Mouse (Mus musculus) embryo, embryonic 11.5 days (tissue): Measurements from ENCODE around the gene Actr2.
A peak's percentile ranks its signal among the peaks of the same experiment; 100 is the strongest.
"Not testable (repeated sequence)": the region's sequence is repeated elsewhere in the genome, so short reads cannot be mapped to it uniquely, and the experiment has no call there.

Experiments
- DNase-seq: peaks from one replicate; pipeline ENCODE4 v3.0.0-alpha.2; 2012; ENCODE audit warnings: low read depth, low spot score

The Actr2 gene

GRCm38 (mm10) chr11:20116030-20116551, 3.4 kb upstream of the Actr2 start:
- no peak for DNase-seq

DNA sequence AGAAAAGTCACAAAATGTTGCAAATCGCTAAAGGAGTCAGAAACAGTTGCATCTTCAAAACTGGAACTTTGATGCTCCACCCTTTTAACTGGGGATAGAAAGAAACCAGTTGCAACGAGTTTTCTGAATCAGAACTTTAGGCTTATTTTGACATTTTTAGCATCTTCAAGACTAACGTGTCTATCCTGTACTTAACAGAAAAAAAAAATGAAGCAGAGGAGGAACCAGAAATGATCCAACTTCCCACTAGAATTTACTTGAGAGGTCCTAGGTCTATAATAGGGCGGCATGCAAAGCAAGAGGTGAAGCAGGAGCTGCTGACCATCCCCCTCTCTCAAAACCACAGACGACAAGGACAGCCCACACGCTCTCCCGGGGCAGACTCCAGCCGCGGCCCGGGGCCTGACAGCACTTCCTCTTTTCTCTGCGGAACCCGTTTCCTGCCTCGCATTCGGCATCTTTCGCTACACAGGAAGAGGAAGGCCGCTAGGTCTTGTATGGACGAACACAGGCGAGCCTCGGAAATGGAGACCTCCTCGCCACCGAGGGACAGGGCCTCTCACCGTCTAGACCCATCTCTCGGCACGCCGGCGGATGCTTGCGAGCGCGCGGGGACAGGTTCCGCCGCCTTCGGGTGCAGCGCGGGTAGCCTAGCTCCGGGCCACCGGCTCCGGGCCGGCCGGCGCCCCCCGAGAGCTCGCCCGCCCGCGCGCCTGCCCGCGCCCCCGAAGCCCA, 540 bp downstream of the Actr2 start:
- peak; percentile 63 for DNase-seq

DNA sequence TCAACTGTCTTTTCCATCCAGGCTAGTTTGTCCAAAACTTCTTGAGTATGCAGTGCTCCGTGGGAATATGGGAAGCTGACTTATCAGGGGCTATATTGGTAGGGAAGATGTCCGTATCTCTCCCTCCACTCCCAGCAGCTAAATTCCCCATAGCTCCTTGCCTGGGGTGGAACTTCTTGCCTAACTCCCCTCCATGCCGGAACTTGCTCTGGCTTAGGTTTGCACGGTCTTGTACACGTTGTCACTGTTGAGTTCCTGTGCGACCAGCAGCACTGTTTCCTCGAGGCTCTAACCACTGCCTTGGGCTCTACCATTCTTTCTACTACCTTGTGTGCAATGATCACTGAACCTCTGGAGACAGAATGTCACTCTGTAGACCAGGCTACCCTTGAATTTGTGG, 4.6 kb downstream of the Actr2 start:
- DNase-seq, result no peak

GRCm38 (mm10) chr11:20107683-20108082, 5.0 kb downstream of the Actr2 start:
- no peak for DNase-seq

DNA sequence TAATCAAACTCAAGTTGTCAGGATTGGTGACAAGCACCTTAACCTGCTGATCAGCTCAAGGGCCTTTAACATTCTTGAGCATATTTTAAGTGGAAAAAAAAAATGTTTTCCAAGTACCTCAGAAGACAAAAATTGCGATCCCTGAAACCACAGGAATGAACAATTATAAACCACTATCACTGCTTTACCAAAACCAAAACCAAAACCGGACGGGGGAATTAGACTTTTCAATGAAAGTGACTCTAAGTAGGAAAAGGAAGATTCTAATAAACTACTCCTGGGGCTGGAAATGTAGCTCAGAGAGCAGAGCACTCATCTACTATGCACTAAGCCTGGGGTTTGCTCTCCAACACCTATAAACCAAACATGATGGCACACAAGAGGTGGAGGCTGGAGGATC, 5.8 kb downstream of the Actr2 start:
- no peak for DNase-seq

GRCm38 (mm10) chr11:20103949-20104348, 8.8 kb downstream of the Actr2 start:
- no peak for DNase-seq

GRCm38 (mm10) chr11:20086306-20086705, 26.4 kb downstream of the Actr2 start:
- no peak for DNase-seq

GRCm38 (mm10) chr11:20085635-20086034, 27.1 kb downstream of the Actr2 start:
- DNase-seq, result no peak

- DNase-seq, result no peak
Measured at GRCm38 (mm10) chr11:20075415-20075814, 37.3 kb downstream of the Actr2 start.

GRCm38 (mm10) chr11:20072826-20073225, 39.9 kb downstream of the Actr2 start:
- DNase-seq, result no peak

DNA sequence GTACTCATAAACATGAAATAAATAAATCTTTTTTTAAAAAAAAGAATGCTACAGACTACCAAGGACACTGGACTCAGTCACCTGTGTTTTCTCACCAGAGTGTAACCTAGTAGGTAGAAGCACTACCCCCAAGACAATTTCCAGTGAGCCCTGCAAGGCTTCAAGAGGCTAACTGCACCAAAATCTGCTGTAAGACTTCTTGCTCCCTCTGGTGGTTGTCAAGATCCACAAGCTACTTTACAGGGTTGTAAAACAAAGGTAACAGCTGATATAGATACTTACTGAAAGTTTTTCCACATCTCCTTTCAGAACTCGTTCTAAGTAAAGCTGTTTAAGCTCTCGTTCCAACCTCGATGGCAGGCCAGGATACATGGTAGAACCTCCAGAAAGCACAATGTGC, 40.5 kb downstream of the Actr2 start:
- peak; percentile 32 for DNase-seq

DNA sequence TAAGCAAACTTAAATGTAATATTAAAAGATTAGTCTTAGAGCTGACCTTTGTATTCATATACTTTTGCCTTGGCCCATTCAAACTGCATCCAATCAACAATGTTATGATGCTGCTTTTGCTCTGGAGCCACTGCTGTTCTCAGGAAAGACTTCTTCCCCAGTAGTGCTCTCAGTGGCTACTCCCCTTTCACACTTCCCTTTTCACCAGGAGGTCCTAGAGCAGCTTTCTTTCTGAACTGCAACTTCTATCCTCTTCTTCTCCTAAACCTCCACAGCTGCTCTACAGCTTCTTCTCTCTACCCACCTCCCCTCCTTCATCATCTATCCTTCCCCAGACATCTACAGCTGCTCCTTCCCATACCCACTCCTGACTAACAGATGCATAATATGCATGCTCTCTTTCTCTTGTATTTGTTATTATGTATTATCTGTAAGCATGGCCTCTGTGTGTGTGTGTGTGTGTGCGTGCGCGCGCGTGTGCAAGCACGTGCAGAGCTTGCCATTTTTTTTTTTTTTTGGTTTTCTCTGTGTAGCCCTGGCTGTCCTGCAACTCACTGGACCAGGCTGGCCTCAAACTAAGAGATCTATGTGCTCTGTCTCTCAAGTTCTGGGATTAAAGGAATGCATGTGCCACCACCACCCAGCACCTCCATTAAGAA, 44.2 kb downstream of the Actr2 start:
- no peak for DNase-seq

DNA sequence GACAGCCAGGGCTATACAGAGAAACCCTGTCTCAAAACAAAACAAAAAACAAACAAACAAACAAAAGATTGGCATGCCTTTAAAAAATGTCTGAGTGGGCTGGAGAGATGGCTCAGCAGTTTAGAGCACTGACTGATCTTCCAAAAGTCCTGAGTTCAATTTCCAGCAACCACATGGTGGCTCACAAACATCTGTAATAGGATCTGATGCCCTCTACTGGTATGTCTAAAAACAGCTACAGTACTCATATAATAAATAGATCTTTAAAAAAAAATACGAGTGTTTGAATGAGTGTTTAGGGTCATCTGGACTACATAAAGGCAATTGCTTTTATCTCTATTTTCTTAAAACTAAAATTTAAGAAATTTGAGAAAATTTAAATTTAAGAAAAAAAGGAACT, 45.2 kb downstream of the Actr2 start:
- no peak for DNase-seq

DNA sequence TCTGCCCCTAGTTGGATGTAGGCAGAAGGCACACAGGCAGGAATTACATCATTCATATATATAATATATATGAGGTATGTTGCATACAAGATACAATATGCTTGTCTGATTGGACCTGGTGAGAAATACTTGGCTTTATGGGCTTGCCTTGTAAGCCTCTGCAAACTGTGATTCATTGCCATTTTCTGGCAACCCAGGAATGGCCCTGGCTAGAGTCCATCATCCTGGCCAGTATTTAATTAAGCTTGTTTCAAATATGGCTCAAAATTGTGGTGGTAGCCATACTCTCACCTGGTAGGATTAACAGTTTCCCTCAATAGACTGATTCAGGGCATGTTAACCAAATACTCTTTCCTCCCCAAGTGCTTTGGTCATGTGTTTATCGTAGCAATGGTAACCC, 46.6 kb downstream of the Actr2 start:
- no peak for DNase-seq

DNA sequence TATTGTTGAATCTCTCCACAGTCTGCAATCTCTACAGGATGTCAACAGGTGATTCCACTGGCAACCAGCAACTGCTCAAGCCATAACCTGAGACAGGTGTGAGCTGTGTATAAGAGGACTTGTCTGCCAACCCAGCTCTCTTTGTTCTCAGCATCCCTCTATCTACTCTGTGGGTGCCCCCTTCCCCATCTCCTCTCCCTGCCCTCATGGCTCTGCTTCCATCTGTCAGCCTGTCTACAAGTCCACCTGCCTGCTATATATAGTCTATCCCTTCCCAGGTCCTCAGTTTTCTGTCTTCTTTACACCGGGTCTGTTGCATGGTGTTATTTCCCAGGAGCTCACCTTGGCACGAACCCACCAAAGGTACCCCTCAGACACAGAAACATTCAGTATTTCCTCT, 47.8 kb downstream of the Actr2 start:
- no peak for DNase-seq

- DNase-seq, result not testable (repeated sequence)
Measured at GRCm38 (mm10) chr11:20064086-20064485, 48.6 kb downstream of the Actr2 start.

GRCm38 (mm10) chr11:20062801-20063200, 49.9 kb downstream of the Actr2 start:
- DNase-seq, result not testable (repeated sequence)

- DNase-seq, result no peak
Measured at GRCm38 (mm10) chr11:20059736-20060135, 53.0 kb downstream of the Actr2 start.

DNA sequence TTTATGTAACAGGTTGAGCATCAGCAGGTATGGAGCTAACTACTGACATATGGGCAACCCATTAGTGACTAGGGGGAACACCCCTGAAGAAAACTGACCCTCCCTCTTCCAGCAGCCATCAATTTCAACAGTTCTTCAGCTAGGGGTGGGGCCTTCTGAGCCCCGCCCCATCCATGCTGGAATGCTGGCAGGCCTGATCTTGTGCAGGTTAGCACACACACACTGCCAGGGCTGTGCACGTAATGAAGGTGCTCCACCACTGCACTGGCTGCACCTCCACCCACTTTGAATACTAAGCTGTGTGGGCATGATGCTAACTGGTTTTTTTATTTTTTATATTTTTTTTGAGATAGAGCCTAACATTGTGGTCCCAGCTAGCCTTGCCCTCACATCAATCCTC, 55.3 kb downstream of the Actr2 start:
- DNase-seq, result no peak

GRCm38 (mm10) chr11:20056168-20056567, 56.5 kb downstream of the Actr2 start:
- DNase-seq, result no peak

DNA sequence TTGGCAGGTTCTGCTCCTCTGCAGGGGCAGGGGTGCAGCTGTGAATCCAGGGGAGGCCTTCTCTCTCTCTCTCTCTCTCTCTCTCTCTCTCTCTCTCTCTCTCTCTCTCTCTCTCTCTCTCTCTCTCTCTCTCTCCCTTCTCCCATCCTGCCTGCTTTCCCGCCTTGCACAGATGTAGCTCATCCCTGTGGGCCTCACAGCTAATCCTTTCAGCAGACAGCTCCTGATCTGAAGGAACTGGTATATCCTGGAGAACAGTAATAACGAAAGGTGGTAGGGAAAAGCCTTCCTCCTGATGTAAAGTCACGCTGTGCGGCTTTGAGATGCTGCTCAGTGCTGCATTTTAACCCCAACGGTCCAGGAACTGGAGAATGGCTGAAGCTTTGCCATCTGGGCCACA, 58.1 kb downstream of the Actr2 start:
- no peak for DNase-seq

- no peak for DNase-seq
Measured at GRCm38 (mm10) chr11:20053951-20054350, 58.8 kb downstream of the Actr2 start.
